Mouse (Mus musculus): ENCODE data around the gene Fat2.

The Fat2 gene

GRCm38 (mm10) chr11:55329868-55330772 is 6.2 kb downstream of the Fat2 start:
- no peak for DNase-seq

- no peak for DNase-seq
Measured at GRCm38 (mm10) chr11:55327558-55328409, 8.6 kb downstream of the Fat2 start.

- no peak for DNase-seq
Measured at GRCm38 (mm10) chr11:55327111-55327510, 9.3 kb downstream of the Fat2 start.

GRCm38 (mm10) chr11:55326211-55326610 is 10.2 kb downstream of the Fat2 start:
- no peak for DNase-seq

GRCm38 (mm10) chr11:55323854-55324253 is 12.5 kb downstream of the Fat2 start:
- DNase-seq: no peak

- DNase-seq: no peak
Measured at GRCm38 (mm10) chr11:55320990-55321389, 15.4 kb downstream of the Fat2 start.

- DNase-seq: no peak
Measured at GRCm38 (mm10) chr11:55315966-55316365, 20.4 kb downstream of the Fat2 start.

- no peak for DNase-seq
Measured at GRCm38 (mm10) chr11:55314704-55315047, 21.7 kb downstream of the Fat2 start.

- DNase-seq: no peak
Measured at GRCm38 (mm10) chr11:55313768-55314703, 22.3 kb downstream of the Fat2 start.

- no peak for DNase-seq
Measured at GRCm38 (mm10) chr11:55302350-55302749, 34.0 kb downstream of the Fat2 start.

- DNase-seq: no peak
Measured at GRCm38 (mm10) chr11:55293179-55293578, 43.2 kb downstream of the Fat2 start.

GRCm38 (mm10) chr11:55291901-55292300 is 44.5 kb downstream of the Fat2 start:
- DNase-seq: no peak

GRCm38 (mm10) chr11:55289851-55290391 is 46.4 kb downstream of the Fat2 start:
- DNase-seq: no peak

GRCm38 (mm10) chr11:55274756-55275155 is 61.6 kb downstream of the Fat2 start:
- DNase-seq: no peak

GRCm38 (mm10) chr11:55268580-55268979 is 67.8 kb downstream of the Fat2 start:
- no peak for DNase-seq

- no peak for DNase-seq
Measured at GRCm38 (mm10) chr11:55265647-55266046, 70.7 kb downstream of the Fat2 start.

GRCm38 (mm10) chr11:55264318-55264717 is 72.0 kb downstream of the Fat2 start:
- DNase-seq: no peak

- DNase-seq: no peak
Measured at GRCm38 (mm10) chr11:55262000-55262399, 74.4 kb downstream of the Fat2 start.

GRCm38 (mm10) chr11:55261105-55261504 is 75.3 kb downstream of the Fat2 start:
- DNase-seq: no peak

GRCm38 (mm10) chr11:55253391-55253790 is 83.0 kb downstream of the Fat2 start:
- peak; percentile 72 for DNase-seq

GRCm38 (mm10) chr11:55250527-55250926 is 85.8 kb downstream of the Fat2 start:
- DNase-seq: no peak

- peak; percentile 78 for DNase-seq
Measured at GRCm38 (mm10) chr11:55240556-55240955, 95.8 kb downstream of the Fat2 start.
